Mouse (Mus musculus): Measurements from ENCODE around the gene Olfr1140. TPM values are rescaled to one million over a fixed set of nuclear protein-coding genes. Genes with fewer than 3 reads are reported as not detected.

Olfr1140 gene
- polyA plus RNA-seq (2017; shearing (Covaris generic)): not detected

DNA sequence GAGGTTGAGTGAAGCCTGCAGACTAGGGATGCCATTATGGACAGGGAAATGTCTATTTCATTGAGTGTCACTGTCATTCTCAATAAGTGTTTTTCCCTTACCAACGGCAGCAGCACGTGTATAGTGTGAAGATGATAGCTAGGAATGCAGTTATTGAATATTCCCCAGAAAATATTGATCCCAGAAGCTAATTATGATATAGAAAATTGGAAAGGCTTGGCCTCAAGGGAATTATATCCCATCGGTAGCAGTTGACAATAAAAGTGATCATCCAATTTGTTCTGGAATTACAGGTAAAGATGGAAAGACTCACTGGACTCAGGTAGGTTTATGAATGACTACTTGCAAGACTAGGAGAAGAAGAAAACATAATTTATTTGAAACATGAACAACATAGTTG, at the start of gene Olfr1140:
Gene Olfr1140 (plus strand): TSS at position 301 of the 400 bp plus-strand sequence.
- no peak for ATAC-seq

DNA sequence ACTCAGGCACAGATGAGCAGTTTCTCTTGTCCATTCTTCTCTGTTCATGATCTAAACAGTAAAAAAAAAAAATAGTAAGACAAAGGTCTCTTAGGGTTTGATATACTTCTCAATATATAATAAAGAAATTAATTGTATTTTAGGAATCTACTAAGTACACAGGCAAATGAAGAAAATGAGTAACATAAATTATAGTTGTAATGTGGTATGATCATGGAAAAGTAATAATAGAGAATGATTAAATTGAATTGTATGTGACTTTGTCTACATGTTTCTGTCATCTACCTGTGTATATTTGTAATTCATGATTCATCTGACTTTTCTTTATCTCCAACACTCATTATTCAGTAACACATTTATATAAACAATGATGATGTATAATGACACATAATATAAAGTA, 49.7 kb upstream of the Olfr1140 start, which contains the start of gene Olfr1136:
Gene Olfr1136 (minus strand): TSS at position 101 of the 400 bp plus-strand sequence.
- no peak for ATAC-seq

DNA sequence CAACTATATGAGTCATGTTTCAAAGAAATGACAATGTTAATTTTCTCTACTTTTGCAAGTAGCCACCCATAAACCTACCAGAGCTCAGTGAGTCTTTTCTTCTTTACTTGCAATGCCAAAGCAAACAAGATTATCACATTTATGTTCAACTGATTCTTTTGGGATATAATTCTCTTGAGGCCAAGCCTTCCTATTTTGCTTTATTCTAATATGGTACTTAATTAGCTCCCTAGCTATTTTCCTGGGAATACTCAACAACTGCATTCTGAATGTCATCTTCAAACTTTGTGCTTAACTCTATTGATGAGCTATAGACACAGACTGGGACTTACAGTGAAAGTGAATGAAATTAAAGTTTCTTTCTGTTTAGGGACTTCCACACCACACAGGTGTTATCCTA, 30.5 kb upstream of the Olfr1140 start, which contains the start of gene Olfr1137:
Gene Olfr1137 (minus strand): TSS at position 101 of the 400 bp plus-strand sequence.
- no peak for ATAC-seq

DNA sequence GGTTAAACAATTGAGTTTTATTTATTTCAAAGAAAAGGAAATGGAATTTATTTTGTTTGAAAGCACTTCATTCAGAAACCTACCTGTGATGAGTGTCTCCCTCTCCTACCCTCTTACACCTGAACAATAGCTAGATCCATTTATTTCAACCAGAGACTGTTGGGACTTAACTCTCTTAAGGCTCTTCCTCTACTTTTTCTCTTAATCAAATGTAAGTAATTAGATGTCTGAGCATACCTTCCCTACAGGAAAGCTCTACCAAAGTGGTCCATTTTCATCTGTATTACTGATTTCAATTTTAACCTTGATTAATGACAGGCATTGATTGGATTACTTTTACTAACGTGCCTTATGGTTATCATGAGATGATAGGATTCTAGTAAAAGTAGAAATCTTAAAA, 3.7 kb upstream of the Olfr1140 start, which contains the start of gene Olfr1138:
Gene Olfr1138 (minus strand): TSS at position 101 of the 400 bp plus-strand sequence.
- no peak for ATAC-seq

DNA sequence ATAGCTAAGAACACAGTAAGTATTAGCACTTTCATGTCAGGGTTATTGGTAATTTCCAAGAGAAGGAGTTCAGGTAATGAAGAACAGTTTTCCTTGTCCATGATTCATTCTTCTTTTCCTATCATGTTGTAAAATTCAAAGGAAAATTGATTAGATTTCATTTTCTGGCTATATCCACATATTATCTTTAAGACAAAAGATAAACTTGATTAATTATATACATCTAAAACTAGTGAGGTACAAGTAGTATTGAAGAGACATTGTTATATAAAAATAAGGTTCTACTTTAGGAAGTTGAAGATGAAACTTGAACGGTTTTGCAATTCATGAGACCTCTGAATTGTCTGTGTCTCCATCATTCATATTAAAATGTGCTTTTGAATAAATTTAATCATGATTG, 10.3 kb downstream of the Olfr1140 start, which contains the start of gene Olfr1141:
Gene Olfr1141 (minus strand): TSS at position 101 of the 400 bp plus-strand sequence.
- ATAC-seq: no peak

DNA sequence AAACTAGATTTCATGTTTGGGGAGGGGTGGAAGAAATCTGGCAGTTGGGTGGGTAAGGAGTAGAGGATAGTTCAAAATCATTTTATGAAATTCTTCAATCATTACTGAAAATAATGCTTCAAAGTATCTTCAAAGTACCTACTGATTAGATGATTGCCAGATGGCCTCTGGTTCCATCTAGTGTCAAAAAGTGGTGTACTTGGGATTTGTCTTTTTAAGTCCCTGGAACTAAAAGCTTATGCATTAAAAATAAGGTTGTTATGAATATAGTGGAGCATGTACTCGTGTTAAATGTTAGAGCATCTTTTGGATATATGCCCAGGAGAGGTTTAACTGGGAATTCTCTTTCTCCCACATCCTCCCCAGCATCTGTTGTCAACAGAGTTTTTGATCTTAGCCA, 32.6 kb downstream of the Olfr1140 start:
- ATAC-seq: no peak

DNA sequence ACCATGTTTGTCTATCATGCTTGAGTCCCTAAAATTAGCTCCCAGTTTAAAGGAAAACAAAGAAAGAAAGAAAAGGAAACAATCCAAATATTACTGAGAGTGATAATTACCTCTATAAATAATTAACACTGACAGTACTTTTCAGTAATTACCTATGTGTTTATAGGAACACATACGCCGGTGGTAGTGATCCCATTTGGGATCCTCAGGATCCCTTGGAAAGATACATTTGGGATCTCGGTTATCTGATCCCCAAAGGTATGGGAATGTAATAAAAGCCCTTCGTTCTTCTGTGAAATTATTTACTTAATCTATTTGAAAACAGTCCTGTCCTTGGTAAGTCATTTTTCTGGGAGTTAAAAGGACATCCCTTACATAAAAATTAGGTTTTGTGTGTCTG, 35.6 kb downstream of the Olfr1140 start, which contains the start of gene Olfr152:
Gene Olfr152 (plus strand): TSS at position 301 of the 400 bp plus-strand sequence.
- ATAC-seq: no peak

Other genes starting within 250 kb of the Olfr1140 start
- gene Pramel7, start 246.7 kb upstream of the Olfr1140 start, polyA plus RNA-seq (2017; shearing (Covaris generic)): not detected
- gene Pramel6, start 237.2 kb upstream of the Olfr1140 start, polyA plus RNA-seq (2017; shearing (Covaris generic)): not detected
- gene Olfr153, start 212.0 kb upstream of the Olfr1140 start, polyA plus RNA-seq (2017; shearing (Covaris generic)): not detected
- gene Olfr1128, start 198.2 kb upstream of the Olfr1140 start, polyA plus RNA-seq (2017; shearing (Covaris generic)): not detected
- gene Olfr1129, start 169.8 kb upstream of the Olfr1140 start, polyA plus RNA-seq (2017; shearing (Covaris generic)): not detected
- gene Olfr1130, start 137.5 kb upstream of the Olfr1140 start, polyA plus RNA-seq (2017; shearing (Covaris generic)): not detected
- not detected for gene Olfr1131, start 116.6 kb upstream of the Olfr1140 start, polyA plus RNA-seq (2017; shearing (Covaris generic))
- not detected for gene Olfr1132, start 106.2 kb upstream of the Olfr1140 start, polyA plus RNA-seq (2017; shearing (Covaris generic))
- gene Olfr1133, start 96.4 kb upstream of the Olfr1140 start, polyA plus RNA-seq (2017; shearing (Covaris generic)): not detected
- not detected for gene Olfr1134, start 85.3 kb upstream of the Olfr1140 start, polyA plus RNA-seq (2017; shearing (Covaris generic))
- gene Olfr1135, start 70.1 kb upstream of the Olfr1140 start, polyA plus RNA-seq (2017; shearing (Covaris generic)): not detected
- gene Olfr1136, start 49.8 kb upstream of the Olfr1140 start, polyA plus RNA-seq (2017; shearing (Covaris generic)): not detected
- gene Olfr1137, start 30.6 kb upstream of the Olfr1140 start, polyA plus RNA-seq (2017; shearing (Covaris generic)): not detected
- gene Olfr1138, start 3.8 kb upstream of the Olfr1140 start, polyA plus RNA-seq (2017; shearing (Covaris generic)): not detected
- not detected for gene Olfr1141, start 10.2 kb downstream of the Olfr1140 start, polyA plus RNA-seq (2017; shearing (Covaris generic))
- gene Olfr152, start 35.7 kb downstream of the Olfr1140 start, polyA plus RNA-seq (2017; shearing (Covaris generic)): not detected
- gene Olfr1143, start 56.8 kb downstream of the Olfr1140 start, polyA plus RNA-seq (2017; shearing (Covaris generic)): not detected
- not detected for gene Olfr1145, start 66.1 kb downstream of the Olfr1140 start, polyA plus RNA-seq (2017; shearing (Covaris generic))
- not detected for gene Olfr1148, start 86.8 kb downstream of the Olfr1140 start, polyA plus RNA-seq (2017; shearing (Covaris generic))
- not detected for gene Olfr1150-ps1, start 100.2 kb downstream of the Olfr1140 start, polyA plus RNA-seq (2017; shearing (Covaris generic))
- not detected for gene Olfr1151, start 112.1 kb downstream of the Olfr1140 start, polyA plus RNA-seq (2017; shearing (Covaris generic))
- not detected for gene Olfr1152, start 122.7 kb downstream of the Olfr1140 start, polyA plus RNA-seq (2017; shearing (Covaris generic))
- gene Olfr1153, start 151.2 kb downstream of the Olfr1140 start, polyA plus RNA-seq (2017; shearing (Covaris generic)): not detected
- not detected for gene Olfr1154, start 161.4 kb downstream of the Olfr1140 start, polyA plus RNA-seq (2017; shearing (Covaris generic))
- not detected for gene Olfr1155, start 201.4 kb downstream of the Olfr1140 start, polyA plus RNA-seq (2017; shearing (Covaris generic))
- gene Olfr1156, start 209.3 kb downstream of the Olfr1140 start, polyA plus RNA-seq (2017; shearing (Covaris generic)): under 1 TPM in 1 of 3 experiments, not detected in 2; 0.23 TPM
- not detected for gene Olfr1157, start 224.5 kb downstream of the Olfr1140 start, polyA plus RNA-seq (2017; shearing (Covaris generic))
- gene Olfr74, start 230.9 kb downstream of the Olfr1140 start, polyA plus RNA-seq (2017; shearing (Covaris generic)): not detected
- not detected for gene Olfr1158, start 246.4 kb downstream of the Olfr1140 start, polyA plus RNA-seq (2017; shearing (Covaris generic))